Mouse (Mus musculus) hindlimb bud, embryonic 11.5 days (tissue): ENCODE measurements around the gene Ube2m.

Experiments used
- DNase-seq: peaks from one replicate; pipeline ENCODE4 v3.0.0-alpha.2; 2012; ENCODE audit warnings: low read depth, low spot score; ENCODE audit errors: extremely low spot score

The Ube2m gene

DNA sequence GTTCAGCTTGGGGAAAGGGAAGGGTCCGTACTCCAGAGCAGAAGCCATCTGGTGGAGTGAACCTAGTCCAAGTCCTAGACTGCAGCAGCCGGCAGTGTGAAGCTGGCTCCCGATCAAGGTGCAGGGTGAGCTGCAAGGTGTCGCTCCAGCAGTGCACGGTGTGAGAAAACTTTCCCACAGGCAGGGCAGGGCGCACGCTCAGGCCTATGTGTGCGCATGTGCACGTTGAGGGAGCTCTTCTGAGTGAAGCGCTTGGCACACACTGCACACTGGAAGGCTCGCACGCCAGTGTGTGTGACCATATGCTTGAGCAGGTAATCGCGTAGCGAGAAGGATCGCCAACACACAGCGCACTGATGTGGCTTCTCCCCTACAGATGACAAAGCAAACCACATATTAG, 32.1 kb downstream of the Ube2m start:
- no peak for DNase-seq

- DNase-seq = no peak
These were observed 34.7 kb downstream of the Ube2m start for GRCm38 (mm10) chr7:13003380-13003779.

- DNase-seq = no peak
These were observed 36.5 kb downstream of the Ube2m start for GRCm38 (mm10) chr7:13001584-13001983.

DNA sequence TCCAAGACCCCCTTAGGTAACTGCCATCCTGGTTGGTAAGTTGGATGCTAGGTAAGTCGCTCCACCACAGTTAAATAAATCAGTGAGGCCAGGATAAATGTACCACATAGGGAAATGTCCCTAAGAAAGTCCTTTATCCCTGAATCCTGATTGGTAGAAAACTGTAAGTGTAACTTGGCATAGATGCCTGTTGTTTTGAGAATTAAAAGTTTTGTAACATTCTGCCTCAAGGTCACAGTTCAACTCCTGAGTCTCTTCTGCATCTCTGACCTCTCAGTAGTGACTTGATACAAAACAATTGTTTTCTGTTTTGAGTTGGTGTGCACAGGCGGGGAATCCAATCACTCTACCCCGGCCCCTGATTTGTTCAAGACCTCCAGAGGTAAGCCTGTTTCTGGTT, 39.2 kb downstream of the Ube2m start, which contains the start of gene Trim28:
Gene Trim28, plus strand, starts transcription at position 264 of the 400 bp plus-strand sequence.
- DNase-seq = no peak

- DNase-seq = no peak
These were observed 40.0 kb downstream of the Ube2m start, which contains the start of gene Slc27a5 for GRCm38 (mm10) chr7:12998053-12998452. TSS of gene Slc27a5 (minus strand) at chr7:12998192.

GRCm38 (mm10) chr7:12997230-12997629, 40.8 kb downstream of the Ube2m start:
- no peak for DNase-seq

- no peak for DNase-seq
These were observed 42.2 kb downstream of the Ube2m start for GRCm38 (mm10) chr7:12995862-12996261.

- DNase-seq = no peak
These were observed 44.9 kb downstream of the Ube2m start for GRCm38 (mm10) chr7:12993148-12993547.

DNA sequence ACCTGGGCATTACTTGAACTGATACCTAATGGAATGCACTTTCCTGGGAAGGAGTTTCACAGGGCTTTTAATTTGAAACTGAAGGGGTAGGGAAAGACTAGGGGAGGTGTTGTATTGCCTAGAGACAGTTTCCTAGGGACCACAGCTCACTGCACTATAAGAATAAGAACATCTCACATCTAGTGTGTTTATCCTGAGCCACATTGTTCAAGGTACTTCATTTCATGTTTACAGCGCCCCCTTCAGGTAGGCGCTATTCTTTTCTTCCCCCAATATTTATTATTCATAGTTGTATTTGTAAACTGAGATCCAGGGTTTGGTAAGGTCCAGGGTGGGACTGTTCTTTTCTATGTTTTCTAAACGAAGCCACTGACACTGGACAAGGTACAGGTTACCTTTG, 45.9 kb downstream of the Ube2m start:
- DNase-seq = no peak

DNA sequence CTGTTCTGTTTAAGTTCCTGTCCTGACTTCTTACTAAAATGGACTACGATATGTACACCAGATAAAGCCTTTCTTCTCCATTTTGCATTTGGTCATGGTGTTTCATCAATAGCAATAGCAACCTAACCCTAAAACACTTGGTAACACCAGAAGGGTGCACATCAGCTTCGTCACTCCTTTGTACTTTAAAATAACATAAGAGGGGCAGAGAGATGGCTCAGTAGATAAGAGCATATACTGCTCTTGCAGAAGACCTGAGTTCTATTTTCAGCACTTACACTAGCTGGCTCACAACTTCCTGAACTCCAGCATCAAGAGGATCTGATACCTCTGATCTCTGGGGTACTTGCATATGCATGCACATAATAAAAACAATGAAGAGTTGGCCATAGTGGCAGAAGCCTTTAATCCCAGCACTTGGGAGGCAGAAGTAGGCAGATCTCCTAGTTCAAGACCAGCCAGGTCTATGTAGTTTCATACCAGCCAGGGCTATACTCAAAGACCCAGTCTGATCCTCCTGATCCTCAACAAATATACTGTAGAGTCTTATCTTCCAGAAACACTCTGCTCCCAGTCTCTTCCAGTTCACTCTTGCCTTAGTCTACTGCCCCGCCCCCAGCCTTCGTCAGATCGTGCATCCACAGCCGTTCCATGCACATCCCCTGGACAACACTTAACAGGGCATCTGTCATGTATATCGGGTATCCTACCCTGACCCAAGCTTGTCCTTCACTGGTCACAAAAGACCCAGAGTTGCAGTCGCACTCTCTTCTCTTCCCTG, 50.5 kb downstream of the Ube2m start:
- DNase-seq = no peak

GRCm38 (mm10) chr7:12986906-12987305, 51.2 kb downstream of the Ube2m start:
- no peak for DNase-seq

- DNase-seq = no peak
These were observed 52.4 kb downstream of the Ube2m start for GRCm38 (mm10) chr7:12985724-12986123.
